Mouse (Mus musculus) thymus, adult 2 months (tissue): Measurements from ENCODE around the gene Prkd3. TPM values are rescaled to one million over a fixed set of nuclear protein-coding genes. Genes with fewer than 3 reads are reported as not detected.

Experiments used
- DNase-seq: peaks from one replicate; pipeline ENCODE4 v3.0.0; 2021
- H3K27ac ChIP-seq: fragments of 200-500 bp; 2 replicates; pipeline ENCODE4 v1.5.1; 2012; ENCODE audit warnings: low read length, control low read depth; ENCODE audit not compliant: control insufficient read depth, insufficient read depth
- H3K27me3 ChIP-seq: fragments of 200-500 bp; 2 replicates; pipeline ENCODE4 v1.6.1; 2012; ENCODE audit warnings: mild to moderate bottlenecking, low read length, moderate library complexity, mixed read lengths; ENCODE audit not compliant: control insufficient read depth, insufficient read depth
- H3K36me3 ChIP-seq: fragments of 200-500 bp; 2 replicates; pipeline ENCODE4 v1.6.1; 2012; ENCODE audit warnings: mild to moderate bottlenecking, low read length, moderate library complexity; ENCODE audit not compliant: control insufficient read depth, insufficient read depth
- H3K4me1 ChIP-seq: fragments of 200-500 bp; replicated peaks from 2 replicates; pipeline ENCODE4 v1.6.1; 2012; ENCODE audit warnings: low read length; ENCODE audit not compliant: control insufficient read depth, insufficient read depth
- H3K4me3 ChIP-seq: fragments of 200-500 bp; 2 replicates; pipeline ENCODE4 v1.5.1; 2012; ENCODE audit warnings: mild to moderate bottlenecking, low read length, control low read depth, moderate library complexity; ENCODE audit not compliant: control insufficient read depth, insufficient read depth
- CTCF ChIP-seq: fragments of 200-500 bp; IDR thresholded peaks from 2 replicates; pipeline ENCODE4 v1.5.1; 2012; ENCODE audit warnings: mild to moderate bottlenecking, control low read depth, low read length, moderate library complexity, borderline replicate concordance; ENCODE audit not compliant: control insufficient read depth, poor library complexity, insufficient read depth; ENCODE audit errors: extremely low read depth
- POLR2A ChIP-seq: fragments of 200-500 bp; IDR thresholded peaks from 2 replicates; pipeline ENCODE4 v1.6.1; 2012; ENCODE audit warnings: mild to moderate bottlenecking, low read length, control low read depth, moderate library complexity; ENCODE audit not compliant: control insufficient read depth, poor library complexity, insufficient read depth; ENCODE audit errors: extremely low read depth
- WGBS: fragments of 180-500 bp; shearing (Covaris S2); methylation state at CpG from one replicate; pipeline ENCODE4 v1.1.7; 2018; 5-methylcytosine and 5-hydroxymethylcytosine counted together
- polyA plus RNA-seq: library from polyadenylated mRNA; depleted of rRNA; stranded (reverse); fragments of >200 nt; gene quantifications from 2 replicates; pipeline ENCODE4 v1.2.3, GENCODE M21; 2012

Gene Prkd3
- polyA plus RNA-seq, 1 experiment, result 16.8 TPM

- H3K27me3 ChIP-seq, result no peaks in the 10 kb centered on the region
- no peaks in the 10 kb centered on the region for H3K36me3 ChIP-seq
- H3K4me1 ChIP-seq, result peaks cover 8% of the 10 kb centered on the region; the same call in 1 of the 2 replicates
- TF ChIP-seq POLR2A (no peak), CTCF (no peak)
- H3K27ac ChIP-seq, result no peak overlapping the region
- WGBS, result 90% methylated on average over 8 of the region's 8 CpGs
- no peak overlapping the region for H3K4me3 ChIP-seq
- no peak for DNase-seq
Measured at GRCm38 (mm10) chr17:78994382-78994781, 26.2 kb downstream of the Prkd3 start.

DNA sequence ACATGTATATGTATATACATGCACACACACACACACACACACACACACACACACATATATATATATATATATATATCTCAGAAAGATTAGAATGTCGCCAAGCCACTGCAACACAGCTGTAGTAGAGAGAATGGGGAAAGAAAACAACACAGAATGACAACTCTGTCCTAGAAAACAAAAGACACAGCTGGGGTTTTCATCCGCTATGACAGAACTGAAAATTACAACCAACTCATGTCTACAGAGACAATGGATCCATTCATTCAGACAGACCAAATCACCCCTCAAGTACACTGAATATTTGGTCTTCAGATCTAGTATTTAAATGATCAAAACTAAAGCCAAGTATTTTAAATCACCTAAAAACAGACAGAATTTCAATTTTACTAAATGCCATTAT, 26.9 kb downstream of the Prkd3 start:
- WGBS, result 92% methylated on average over 2 of the region's 2 CpGs
- H3K4me1 ChIP-seq, result peaks cover 8% of the 10 kb centered on the region; the same call in 1 of the 2 replicates
- no peak overlapping the region for H3K27ac ChIP-seq
- TF ChIP-seq CTCF (no peak), POLR2A (no peak)
- no peaks in the 10 kb centered on the region for H3K36me3 ChIP-seq
- H3K4me3 ChIP-seq, result no peak overlapping the region
- no peaks in the 10 kb centered on the region for H3K27me3 ChIP-seq
- DNase-seq, result no peak

DNA sequence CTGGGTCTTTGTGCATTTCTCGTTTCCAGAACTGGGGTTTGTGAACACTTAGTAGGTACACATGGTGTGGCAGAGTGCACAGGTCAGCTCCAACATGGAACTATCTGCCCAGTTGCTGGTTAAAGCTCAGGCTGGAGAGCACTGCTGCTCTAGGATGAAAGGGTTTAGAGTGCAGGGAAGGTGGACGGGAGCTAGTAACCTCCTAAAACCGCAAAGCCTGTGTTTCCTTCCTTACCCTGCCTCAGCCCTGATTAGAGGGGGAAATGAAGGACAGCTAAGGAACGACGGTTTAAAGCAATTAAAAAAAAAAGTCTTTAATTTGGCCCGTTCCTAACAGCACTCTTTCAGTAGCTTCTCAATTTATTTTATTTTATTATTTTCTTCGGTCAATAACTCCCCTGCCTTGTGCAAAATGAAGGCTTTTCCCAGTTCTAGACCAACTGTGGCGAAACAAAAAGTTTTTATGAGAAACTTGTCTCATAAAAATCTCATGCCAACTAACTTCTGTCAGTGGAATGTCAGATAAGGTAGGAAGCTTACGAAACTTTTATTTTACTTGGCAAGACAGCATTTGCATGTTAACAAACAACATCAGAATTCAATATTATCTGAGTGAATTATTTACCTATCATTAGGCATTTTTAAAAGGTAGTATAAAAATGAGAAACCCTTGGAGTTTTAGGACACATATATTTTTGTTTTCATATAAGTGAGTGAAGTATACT, 28.2 kb downstream of the Prkd3 start:
- Histone ChIP-seq H3K27me3 (no peaks in the 10 kb centered on the region), H3K4me3 (no peak overlapping the region), H3K4me1 (peaks cover 8% of the 10 kb centered on the region; the same call in 1 of the 2 replicates), H3K36me3 (no peaks in the 10 kb centered on the region), H3K27ac (no peak overlapping the region)
- no peak for DNase-seq
- WGBS, result 37% methylated on average over 9 of the region's 9 CpGs
- TF ChIP-seq POLR2A (no peak), CTCF (no peak)

DNA sequence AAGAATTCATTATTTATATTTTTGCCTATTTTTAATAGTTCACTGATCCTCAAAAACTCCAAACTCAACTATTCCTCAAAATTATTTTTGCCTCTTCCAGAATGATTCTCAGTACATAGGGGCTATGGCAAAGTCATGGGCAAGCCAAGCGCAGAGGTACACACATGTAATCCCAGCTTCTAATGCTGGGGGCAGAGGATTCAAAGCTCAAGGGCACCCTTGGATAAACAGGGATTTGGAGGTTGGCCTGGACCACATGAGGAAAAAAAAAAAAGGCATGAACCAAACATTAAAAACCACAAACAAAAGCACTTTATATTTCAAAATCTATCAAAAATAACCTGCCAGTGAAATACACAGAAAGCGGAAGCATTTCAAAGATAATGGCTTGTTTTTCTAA, 29.1 kb downstream of the Prkd3 start:
- H3K27me3 ChIP-seq, result no peaks in the 10 kb centered on the region
- H3K27ac ChIP-seq, result no peak overlapping the region
- H3K36me3 ChIP-seq, result no peaks in the 10 kb centered on the region
- no peak overlapping the region for H3K4me3 ChIP-seq
- DNase-seq, result no peak
- TF ChIP-seq CTCF (no peak), POLR2A (no peak)
- H3K4me1 ChIP-seq, result peaks cover 8% of the 10 kb centered on the region; the same call in 1 of the 2 replicates
- 99% methylated on average over 2 of the region's 2 CpGs for WGBS

DNA sequence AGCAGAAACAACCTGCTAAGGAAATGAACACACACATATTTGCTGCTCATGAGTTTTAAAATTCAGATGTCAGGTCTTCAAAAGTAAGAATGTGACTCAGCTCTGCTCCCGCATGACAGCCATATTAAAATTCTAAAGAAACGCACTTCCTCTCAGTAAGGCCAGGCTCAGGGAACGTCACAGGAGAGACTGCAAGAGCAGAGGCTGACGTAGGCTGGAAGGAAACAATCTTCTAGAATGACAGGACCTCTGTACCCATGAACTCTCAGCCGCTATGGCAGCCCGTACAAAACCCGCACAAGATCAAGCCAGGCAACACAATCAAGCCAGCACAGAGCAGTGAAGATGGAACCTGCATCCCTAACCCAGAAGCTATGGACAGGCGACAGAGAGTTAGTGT, 31.6 kb downstream of the Prkd3 start:
- WGBS, result 91% methylated on average over 8 of the region's 8 CpGs
- Histone ChIP-seq H3K27me3 (no peaks in the 10 kb centered on the region), H3K27ac (no peak overlapping the region), H3K4me1 (peaks cover 5% of the 10 kb centered on the region; the same call in 1 of the 2 replicates), H3K4me3 (no peak overlapping the region), H3K36me3 (0 out of 2 replicates have a peak, but pooled peaks cover 6% of the 10 kb centered on the region)
- TF ChIP-seq POLR2A (no peak), CTCF (no peak)
- no peak for DNase-seq

DNA sequence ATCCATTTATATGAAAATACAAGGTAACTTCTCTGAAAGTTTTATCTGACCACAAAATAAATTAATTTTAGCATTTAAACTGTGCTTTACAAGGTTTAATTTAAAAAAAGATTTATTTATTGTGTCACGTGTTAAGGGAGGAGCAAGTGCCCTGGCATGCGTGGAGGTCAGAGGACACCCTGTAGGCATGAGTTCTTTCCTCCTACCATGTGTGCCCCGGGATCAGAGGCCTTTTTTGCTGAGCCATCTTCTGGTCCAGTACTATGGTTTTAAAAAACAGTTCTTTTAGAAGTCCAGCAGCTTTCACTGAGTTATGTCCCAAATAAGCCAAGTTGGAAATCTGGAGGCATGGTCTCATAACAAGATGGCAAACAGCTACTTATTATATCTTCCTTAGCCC, 36.9 kb downstream of the Prkd3 start:
- no peaks in the 10 kb centered on the region for H3K4me1 ChIP-seq
- no peak overlapping the region for H3K27ac ChIP-seq
- no peak overlapping the region for H3K4me3 ChIP-seq
- DNase-seq, result no peak
- 96% methylated on average over 3 of the region's 3 CpGs for WGBS
- no peak for TF ChIP-seq POLR2A
- TF ChIP-seq CTCF, result no peak
- H3K27me3 ChIP-seq, result no peaks in the 10 kb centered on the region
- H3K36me3 ChIP-seq, result peaks cover 27% of the 10 kb centered on the region

- 97% methylated on average over 8 of the region's 8 CpGs for WGBS
- Histone ChIP-seq H3K4me1 (no peaks in the 10 kb centered on the region), H3K27ac (no peak overlapping the region), H3K4me3 (no peak overlapping the region), H3K27me3 (no peaks in the 10 kb centered on the region), H3K36me3 (peaks cover 27% of the 10 kb centered on the region)
- no peak for DNase-seq
- no peak for TF ChIP-seq CTCF
- no peak for TF ChIP-seq POLR2A
Measured at GRCm38 (mm10) chr17:78983166-78983565, 37.5 kb downstream of the Prkd3 start.
